Mouse (Mus musculus) CD4-positive, CD25-positive, alpha-beta regulatory T cell (primary cell): Measurements from ENCODE around the gene Ifit1bl1. TPM values are rescaled to one million over a fixed set of nuclear protein-coding genes. Genes with fewer than 3 reads are reported as not detected.

ENCODE experiments used
- polyA plus RNA-seq: library from polyadenylated mRNA; unstranded; fragments of 100-300 nt; shearing (Covaris generic); gene quantifications from one replicate; pipeline ENCODE4 v1.2.1, GENCODE M21; 2017

Ifit1bl1 gene
- polyA plus RNA-seq, result 101 TPM

DNA sequence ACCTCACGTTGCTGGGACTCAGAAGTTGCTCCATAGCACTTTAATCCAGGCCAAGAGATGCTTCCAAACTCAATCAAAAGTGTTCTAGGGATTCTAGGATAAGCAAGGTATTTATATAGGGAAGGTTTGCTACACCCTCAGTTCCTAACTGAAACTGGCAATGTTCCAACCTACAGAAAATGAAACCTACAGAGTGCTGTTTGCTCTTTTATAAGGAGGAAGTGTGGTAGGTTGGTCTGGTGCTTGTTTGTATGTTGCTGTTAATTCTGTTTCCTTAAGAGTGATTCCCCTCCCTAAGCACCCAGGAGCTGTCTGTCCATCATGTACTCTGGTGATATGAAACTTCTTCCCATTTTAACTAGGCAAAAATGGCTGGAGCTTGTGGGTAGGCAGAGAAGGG is at the start of gene Ifit1bl1:
TSS of gene Ifit1bl1 (minus strand) at position 69 of the 400 bp plus-strand sequence.

GRCm38 (mm10) chr19:34640623-34641022 is 38.9 kb upstream of the Ifit1bl1 start, which contains the start of the genes Ifit1bl2 and Ifit1:
Gene Ifit1bl2 (minus strand): TSS chr19:34640743.
Gene Ifit1 (plus strand): TSS chr19:34640871.

DNA sequence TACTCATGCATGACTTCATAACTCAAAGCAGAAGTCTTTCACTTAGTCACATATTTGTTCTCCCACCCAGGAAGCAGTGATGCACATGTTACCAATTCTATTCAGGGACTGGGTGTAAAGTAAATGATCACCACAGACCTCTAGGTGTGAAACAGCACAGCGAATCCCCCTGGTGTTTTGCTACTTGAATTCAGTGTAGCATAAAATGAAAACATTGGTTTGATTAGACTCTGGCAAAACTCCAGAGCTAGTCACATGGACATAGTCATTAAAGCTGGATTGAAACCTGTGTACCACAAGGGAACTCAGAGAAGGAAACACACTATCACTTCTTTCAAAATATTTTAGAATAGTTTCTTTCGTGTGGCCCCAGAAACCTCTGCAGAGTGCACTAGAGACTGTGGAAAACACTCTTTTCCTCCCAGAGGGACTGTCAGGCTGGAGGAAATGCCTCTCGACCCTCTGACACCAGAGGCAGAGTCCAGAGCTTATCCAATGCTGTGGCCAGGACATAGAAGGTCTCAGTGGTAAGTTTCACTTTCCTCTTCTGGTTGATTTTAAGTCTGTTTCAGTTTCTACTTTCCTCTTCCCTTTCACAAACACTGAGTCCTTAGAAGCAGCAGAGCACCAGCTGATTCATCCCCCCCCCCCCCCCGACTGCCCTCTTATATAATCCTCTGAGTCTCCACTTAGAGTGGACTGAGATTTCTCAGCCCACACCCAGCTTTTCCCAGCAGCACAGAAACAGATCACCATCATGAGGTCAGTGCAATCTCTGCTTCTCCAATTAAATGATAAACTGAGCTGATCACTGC is 5.7 kb upstream of the Ifit1bl1 start, which contains the start of gene Ifit3b:
TSS of gene Ifit3b (plus strand) at position 734 of the 815 bp plus-strand sequence.

GRCm38 (mm10) chr19:34583126-34583766 is 18.5 kb downstream of the Ifit1bl1 start, which contains the start of gene Ifit3:
Gene Ifit3 (plus strand): TSS chr19:34583531.

DNA sequence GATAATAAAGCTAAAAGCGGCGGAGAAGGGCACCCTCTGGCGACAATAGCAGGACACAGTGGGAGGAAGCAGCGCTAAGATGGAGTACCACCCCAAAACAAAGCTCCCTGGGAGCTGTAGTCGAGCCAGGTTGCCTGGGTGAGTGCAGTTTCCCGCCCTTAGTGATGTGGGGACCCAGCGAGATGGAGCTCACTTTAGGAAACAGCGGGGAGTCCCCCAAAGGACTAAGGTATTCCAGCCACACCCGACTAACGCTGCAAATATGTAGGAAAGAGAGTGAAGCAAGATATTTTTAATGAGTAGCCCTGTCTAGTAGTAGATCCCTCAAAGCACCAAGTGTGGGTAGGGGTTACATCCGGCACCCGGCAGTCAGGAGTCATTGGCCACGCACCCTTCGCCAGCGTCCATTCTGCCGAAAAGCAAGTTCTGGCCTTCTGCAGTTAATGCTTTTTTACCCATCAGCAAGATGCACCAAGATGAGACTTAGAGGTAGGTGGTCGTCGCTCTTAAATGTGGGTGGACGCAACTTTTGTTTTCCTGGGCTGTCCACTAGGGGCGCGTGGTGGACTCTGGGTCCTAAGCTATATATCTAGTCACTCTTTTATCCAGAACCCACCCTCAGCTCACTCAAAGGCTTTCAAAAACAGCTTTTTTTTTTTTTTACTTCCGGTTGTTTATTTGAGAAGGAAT is 51.1 kb downstream of the Ifit1bl1 start, which contains the start of gene Ifit2:
TSS of gene Ifit2 (plus strand) at position 161 of the 690 bp plus-strand sequence.

Other genes with a start within 250 kb of the Ifit1bl1 start
- not detected for gene Ch25h, start 126.8 kb downstream of the Ifit1bl1 start, polyA plus RNA-seq
- gene Lipa, start 74.5 kb downstream of the Ifit1bl1 start, polyA plus RNA-seq, result 93.8 TPM
- gene Ifit2, start 51.3 kb downstream of the Ifit1bl1 start, polyA plus RNA-seq, result 32.6 TPM
- 33.0 TPM for gene Ifit3, start 18.4 kb downstream of the Ifit1bl1 start, polyA plus RNA-seq
- 5.5 TPM for gene Ifit3b, start 6.0 kb upstream of the Ifit1bl1 start, polyA plus RNA-seq
- 1.0 TPM for gene Ifit1bl2, start 38.8 kb upstream of the Ifit1bl1 start, polyA plus RNA-seq
- gene Ifit1, start 38.9 kb upstream of the Ifit1bl1 start, polyA plus RNA-seq, result 41.8 TPM
- gene Slc16a12, start 145.3 kb upstream of the Ifit1bl1 start, polyA plus RNA-seq, result not detected